Mouse (Mus musculus): ENCODE results near the gene Fut4.
A peak's percentile ranks its signal among the peaks of the same experiment; 100 is the strongest.

Fut4 gene

DNA sequence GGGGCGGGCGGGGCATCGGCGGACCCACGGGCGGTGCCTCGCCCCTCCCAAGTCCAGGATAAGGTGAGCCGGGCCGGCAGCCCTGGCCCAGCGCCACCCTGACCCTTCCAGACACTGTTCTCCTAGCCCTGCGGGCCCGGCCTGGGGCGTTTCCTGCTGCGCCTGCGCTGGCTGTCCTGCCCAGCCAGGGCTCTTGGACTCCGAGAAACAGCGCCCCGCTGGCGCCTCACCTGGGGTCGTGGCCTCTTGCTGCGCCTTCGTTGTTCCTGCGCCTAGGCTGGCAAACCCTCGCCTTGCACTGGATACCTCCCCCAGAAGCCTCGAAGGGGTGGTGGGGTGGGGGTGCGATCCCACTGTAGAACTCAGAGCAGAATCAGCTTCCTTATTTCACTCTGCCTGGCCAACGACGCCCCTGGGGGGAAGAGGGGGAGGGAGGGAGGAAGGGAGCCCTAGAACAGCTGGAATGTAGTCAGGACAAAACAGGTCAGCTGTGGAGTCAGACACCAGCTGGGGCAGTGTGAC is at the start of gene Fut4:
Gene Fut4 (minus strand): TSS at position 393 of the 522 bp plus-strand sequence.
- peak; percentile 30 for DNase-seq

DNA sequence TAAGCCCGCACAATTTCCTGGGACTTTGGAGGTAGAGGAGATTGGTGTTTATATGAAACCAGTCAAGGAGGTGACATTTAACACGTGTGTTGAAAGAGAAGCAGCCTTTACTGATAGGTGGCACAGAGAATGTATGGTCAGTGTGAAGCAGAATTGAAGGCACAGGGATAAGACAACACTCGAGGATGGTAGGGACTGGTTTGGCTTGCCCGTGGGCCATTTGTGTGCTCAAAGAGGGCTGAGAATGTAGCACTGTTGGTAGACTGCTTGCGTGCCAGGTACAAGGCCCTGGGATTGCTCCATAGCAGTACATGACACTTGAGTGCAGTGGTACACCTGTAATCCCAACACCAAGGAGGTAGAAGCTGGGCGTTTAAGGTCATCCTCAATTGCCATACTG is 35.2 kb upstream of the Fut4 start:
- DNase-seq = no peak

- DNase-seq = peak; percentile 80
These were observed 32.1 kb upstream of the Fut4 start, which contains the start of the genes Mre11a and Ankrd49 for GRCm38 (mm10) chr9:14784039-14785002. Gene Mre11a, plus strand, starts transcription at chr9:14784654. Gene Ankrd49, minus strand, starts transcription at chr9:14784856.

GRCm38 (mm10) chr9:14778341-14778740 is 26.1 kb upstream of the Fut4 start:
- no peak for DNase-seq

GRCm38 (mm10) chr9:14773813-14774212 is 21.6 kb upstream of the Fut4 start:
- DNase-seq = no peak

GRCm38 (mm10) chr9:14772074-14772473 is 19.9 kb upstream of the Fut4 start:
- no peak for DNase-seq

DNA sequence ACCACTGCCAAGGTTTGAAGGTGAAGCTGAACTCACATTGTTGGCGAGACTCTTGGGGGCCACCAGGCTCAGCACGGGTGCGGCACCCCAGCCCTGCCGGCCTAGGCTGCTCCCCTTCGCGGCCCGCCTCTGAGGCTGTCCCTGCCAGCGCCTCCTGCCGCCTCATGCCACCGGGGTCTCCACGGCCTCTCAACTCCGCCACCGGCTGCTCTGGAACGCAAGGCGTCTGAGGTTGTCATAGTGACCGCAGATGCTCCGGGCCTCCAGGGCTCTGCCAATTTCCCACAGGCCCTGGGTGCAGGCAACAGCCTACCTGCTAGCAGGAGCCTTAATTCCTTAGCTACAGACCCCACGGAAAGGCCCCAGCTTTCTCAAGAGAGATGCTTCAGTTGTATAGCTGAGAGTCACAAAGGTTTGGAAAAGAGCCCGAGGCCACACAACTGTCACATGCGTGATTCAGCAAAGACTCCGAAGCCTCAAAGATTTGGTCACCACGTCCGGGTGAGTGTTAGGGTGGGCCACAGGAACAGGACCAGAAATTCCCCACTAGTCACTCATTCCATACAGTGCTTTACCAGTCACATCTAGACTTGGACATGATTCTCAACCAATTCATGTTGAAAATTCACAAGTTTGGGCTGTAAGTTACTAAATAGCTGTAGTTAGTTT is 18.7 kb upstream of the Fut4 start, which contains the start of gene 1700012B09Rik:
Gene 1700012B09Rik (minus strand): TSS at position 228 of the 669 bp plus-strand sequence.
- no peak for DNase-seq

GRCm38 (mm10) chr9:14769811-14770210 is 17.6 kb upstream of the Fut4 start:
- no peak for DNase-seq

DNA sequence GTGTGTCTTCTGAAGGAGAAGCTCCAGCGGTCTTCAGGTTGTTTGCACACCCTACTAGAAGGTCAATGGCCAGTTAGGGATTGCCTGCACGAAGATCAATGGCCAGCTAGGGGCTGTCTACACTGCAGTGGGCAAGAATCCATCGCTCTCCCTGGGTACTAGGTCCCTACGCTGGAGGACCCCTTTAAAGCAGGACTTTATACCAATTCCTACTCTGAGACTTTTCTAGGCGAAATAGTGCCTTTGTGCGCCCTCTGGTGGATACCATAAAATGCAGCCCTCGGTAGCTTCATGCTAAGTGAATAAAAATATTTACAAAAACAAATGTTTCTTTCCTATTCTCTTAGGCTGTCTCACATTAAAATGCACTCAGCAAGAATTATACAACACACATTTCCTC is 12.6 kb upstream of the Fut4 start:
- DNase-seq = peak; percentile 74

- DNase-seq = no peak
These were observed 7.1 kb upstream of the Fut4 start for GRCm38 (mm10) chr9:14759261-14759660.

- DNase-seq = no peak
These were observed 6.4 kb upstream of the Fut4 start for GRCm38 (mm10) chr9:14758590-14758989.

- DNase-seq = no peak
These were observed 2.3 kb upstream of the Fut4 start for GRCm38 (mm10) chr9:14754469-14754868.

- no peak for DNase-seq
These were observed 1.8 kb upstream of the Fut4 start for GRCm38 (mm10) chr9:14753947-14754346.

- DNase-seq = peak; percentile 40
These were observed 641 bp downstream of the Fut4 start for GRCm38 (mm10) chr9:14751503-14752000.

- no peak for DNase-seq
These were observed 1.2 kb downstream of the Fut4 start for GRCm38 (mm10) chr9:14750901-14751502.

DNA sequence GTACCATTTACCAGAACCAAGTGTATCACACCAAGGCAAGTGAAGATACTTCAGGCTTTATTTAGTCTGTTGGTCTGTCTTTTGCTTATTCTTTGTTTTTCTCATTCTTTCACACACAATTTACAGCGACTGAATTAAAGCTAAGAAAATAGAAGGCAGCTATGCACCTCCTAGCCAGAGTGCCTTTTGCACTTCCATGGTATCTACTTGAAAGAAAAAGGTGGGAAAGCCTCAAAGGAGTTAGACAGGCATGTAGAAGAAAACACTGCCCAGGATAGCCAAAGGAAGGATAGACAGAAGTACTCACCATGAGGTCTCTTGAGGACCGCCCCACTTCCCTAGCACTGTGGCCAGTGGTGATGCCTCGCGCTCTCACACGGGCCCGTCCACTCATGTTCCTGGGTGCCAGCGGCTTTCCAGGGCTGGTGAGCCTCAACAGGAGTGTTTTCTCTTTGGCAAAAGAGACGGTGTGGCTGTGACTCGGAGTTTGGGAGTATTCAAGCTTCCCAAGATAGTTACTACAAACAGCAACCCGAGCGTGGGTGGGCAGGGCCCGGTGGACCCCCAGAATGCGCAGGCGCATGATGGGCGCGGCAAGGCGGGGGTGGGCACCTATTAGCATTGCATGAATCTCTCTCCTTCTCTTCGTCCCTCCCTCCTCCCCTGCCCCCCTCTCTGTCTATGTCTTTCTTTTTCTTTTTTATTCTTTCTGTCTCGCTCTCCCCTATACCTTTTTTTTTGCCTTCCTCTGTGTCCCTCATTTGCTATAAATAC is 11.9 kb downstream of the Fut4 start, which contains the start of gene Piwil4:
Gene Piwil4 (minus strand): TSS at position 583 of the 774 bp plus-strand sequence.
- DNase-seq = no peak

GRCm38 (mm10) chr9:14739498-14740150 is 12.6 kb downstream of the Fut4 start:
- no peak for DNase-seq

DNA sequence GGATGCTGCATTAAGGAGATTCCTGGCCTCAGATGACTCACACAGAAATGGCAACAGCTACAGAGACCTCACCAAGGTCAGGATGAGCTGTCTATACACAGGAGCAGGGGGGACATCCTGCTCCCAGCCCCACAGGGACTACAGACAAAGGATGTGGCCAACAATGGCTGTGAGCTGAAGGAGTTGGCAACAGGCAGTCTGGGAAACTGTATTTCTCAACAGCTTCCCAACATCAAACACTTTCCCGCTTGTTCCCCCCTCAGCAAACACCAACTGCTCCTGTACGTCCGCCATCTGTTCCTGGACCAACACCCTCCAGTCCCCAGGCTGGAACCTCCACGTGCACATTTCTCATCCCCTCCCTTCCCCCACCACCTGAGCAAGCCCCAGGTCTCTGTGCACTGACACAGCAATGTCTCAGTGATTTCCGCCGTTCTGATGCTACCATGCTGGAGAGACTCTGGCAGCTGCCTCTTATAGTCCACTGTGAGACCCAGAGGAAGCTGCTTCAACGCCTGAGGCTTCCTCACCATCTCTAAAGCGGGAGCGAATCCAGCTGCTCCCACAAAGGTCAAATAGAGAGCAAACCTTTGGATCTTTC is 21.2 kb downstream of the Fut4 start:
- no peak for DNase-seq

GRCm38 (mm10) chr9:14728365-14728764 is 23.8 kb downstream of the Fut4 start:
- no peak for DNase-seq

GRCm38 (mm10) chr9:14726629-14727028 is 25.6 kb downstream of the Fut4 start:
- no peak for DNase-seq

GRCm38 (mm10) chr9:14726005-14726404 is 26.2 kb downstream of the Fut4 start:
- no peak for DNase-seq
